Comparison of ENCODE assay signal across 21 mouse cellular contexts in the genomic region with DNA sequence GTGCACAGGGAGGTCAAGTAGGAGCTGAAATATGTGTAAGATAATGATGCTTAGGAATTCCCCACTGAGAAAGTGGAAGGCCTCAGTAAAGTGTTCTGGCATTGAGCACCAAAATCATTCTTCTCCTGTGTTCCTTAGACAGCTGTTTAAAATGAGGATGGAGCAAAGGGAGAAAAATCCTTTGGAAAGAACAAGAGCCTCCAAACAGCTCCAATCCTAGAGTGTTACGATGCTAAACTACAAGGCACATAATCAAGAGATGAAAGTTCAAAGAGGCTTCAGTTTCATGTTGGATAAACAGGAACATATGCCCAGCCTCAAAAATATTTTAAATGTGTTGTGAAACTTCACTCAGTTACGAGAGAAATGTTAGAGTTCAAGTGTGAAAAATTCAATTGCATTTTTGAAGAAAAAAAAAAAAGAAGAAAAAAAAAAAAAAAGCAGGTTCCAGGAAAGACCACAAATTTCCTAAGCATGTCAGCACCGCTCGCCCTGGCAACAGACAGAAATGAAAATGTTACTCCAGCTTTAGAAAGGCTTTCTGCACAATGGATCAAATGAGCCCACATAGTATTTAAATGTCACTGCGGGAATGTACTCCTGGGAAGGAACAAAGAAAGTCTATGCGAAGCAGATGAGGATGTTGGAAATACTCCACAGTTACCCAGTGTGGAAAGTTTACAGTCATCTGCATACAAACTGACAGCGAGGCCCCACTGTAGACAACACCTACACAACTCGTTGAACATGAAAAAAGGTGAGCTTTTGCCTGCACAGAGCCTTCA.
DNase-seq lines count a peak whose midpoint lies in the region; ATAC-seq and TF ChIP-seq lines count a peak whose summit lies in the region.
"Had no signal": no experiment of that assay in that cellular context is flagged by ENCODE, and none has a peak within 500 bp of the region (broad histone marks: within the 10 kb centered on the region; RNA-seq: fewer than 3 reads in every experiment).

No protein-coding gene starts in this region.

- ATAC-seq in embryonic facial prominence, embryonic 11.5 days (replicated peaks; ENCODE audit: insufficient number of reproducible peaks, low FRiP score, low TSS enrichment, low read depth), result no peak
- ATAC-seq: hindbrain, embryonic 16.5 days; midbrain, embryonic 15.5 days had no signal

- H3K9me3 ChIP-seq in embryonic facial prominence, embryonic 11.5 days (replicated peaks; ENCODE audit: control insufficient read depth, low read length), result no peaks in the 10 kb centered on the region
- H3K9me3 ChIP-seq in embryonic facial prominence, embryonic 10.5 days, result no peaks in the 10 kb centered on the region
- H3K9me3 ChIP-seq: heart, embryonic 13.5 days; liver, embryonic 13.5 days; lung, embryonic 15.5 days; midbrain, embryonic 15.5 days had no signal

- H3K27ac ChIP-seq in embryonic facial prominence, embryonic 11.5 days (replicated peaks; ENCODE audit: low read depth, low read length), result no peak overlapping the region
- no peak overlapping the region for H3K27ac ChIP-seq in embryonic facial prominence, embryonic 10.5 days (replicated peaks)
- peak overlapping the region; percentile 97 for H3K27ac ChIP-seq in embryonic fibroblast, embryonic 13.5 days (ENCODE audit: insufficient read depth, low read length)
- H3K27ac ChIP-seq: heart, embryonic 13.5 days; liver, embryonic 13.5 days; lung, embryonic 15.5 days; midbrain, embryonic 15.5 days had no signal

- H3K4me3 ChIP-seq in embryonic facial prominence, embryonic 11.5 days (ENCODE audit: low read depth, low read length), result no peak overlapping the region
- H3K4me3 ChIP-seq in embryonic facial prominence, embryonic 10.5 days, result no peak overlapping the region
- H3K4me3 ChIP-seq in embryonic fibroblast, embryonic 13.5 days (ENCODE audit: insufficient read depth, low read length), result no peak overlapping the region
- H3K4me3 ChIP-seq: heart, embryonic 13.5 days; liver, embryonic 13.5 days; lung, embryonic 15.5 days; midbrain, embryonic 15.5 days had no signal

- H3K4me1 ChIP-seq in embryonic facial prominence, embryonic 11.5 days (ENCODE audit: control insufficient read depth, insufficient read depth, low read length), result no peaks in the 10 kb centered on the region
- peaks cover 6% of the 10 kb centered on the region; the same call in 1 of the 2 replicates for H3K4me1 ChIP-seq in embryonic facial prominence, embryonic 10.5 days
- H3K4me1 ChIP-seq in embryonic fibroblast, embryonic 13.5 days (ENCODE audit: control insufficient read depth, insufficient read depth, low read length), result peaks cover 5% of the 10 kb centered on the region
- H3K4me1 ChIP-seq: heart, embryonic 13.5 days; liver, embryonic 13.5 days; lung, embryonic 15.5 days; midbrain, embryonic 15.5 days had no signal

- no peak for TF ChIP-seq CTCF in embryonic fibroblast, embryonic 13.5 days (IDR thresholded peaks at IDR 0.05; ENCODE audit: borderline replicate concordance, insufficient read depth, low read length)

- no peaks in the 10 kb centered on the region for H3K27me3 ChIP-seq in embryonic facial prominence, embryonic 11.5 days (ENCODE audit: control insufficient read depth, insufficient read depth, low read length)
- H3K27me3 ChIP-seq in embryonic facial prominence, embryonic 10.5 days (replicated peaks; ENCODE audit: low read depth, poor library complexity, severe bottlenecking), result no peaks in the 10 kb centered on the region
- H3K27me3 ChIP-seq: CH12.LX; heart, embryonic 13.5 days; liver, embryonic 13.5 days; lung, embryonic 15.5 days; midbrain, embryonic 15.5 days had no signal

- peak; percentile 35 for DNase-seq in embryonic facial prominence, embryonic 11.5 days (ENCODE audit: low spot score)
- DNase-seq in embryonic facial prominence, embryonic 10.5 days (ENCODE audit: low spot score), result no peak
- peak; percentile 11 to 29 for DNase-seq in left cerebral cortex, adult 18-20 months (ENCODE audit: low spot score in 2 of 2)
- DNase-seq in left cerebral cortex, adult 11 months (ENCODE audit: low spot score), result no peak
- DNase-seq in NIH3T3 (ENCODE audit: low read depth), result peak; percentile 57
- no peak for DNase-seq in urinary bladder, postnatal 10 days (ENCODE audit: low spot score)
- DNase-seq in urinary bladder, adult 2 months (ENCODE audit: low spot score), result no peak
- DNase-seq: adrenal gland, postnatal 10 days; cerebellum, adult 18-20 months; cerebellum, postnatal 36 days; heart, postnatal 36 days; kidney, adult 11 months; kidney, postnatal 14 days; liver, embryonic 13.5 days; thymus, postnatal 25 days had no signal

- no peak overlapping the region for H3K9ac ChIP-seq in embryonic facial prominence, embryonic 11.5 days (replicated peaks; ENCODE audit: low read length)
- H3K9ac ChIP-seq: heart, embryonic 13.5 days; liver, embryonic 13.5 days; lung, embryonic 15.5 days; midbrain, embryonic 15.5 days had no signal

- WGBS in embryonic facial prominence, embryonic 11.5 days, result 58% methylated on average over 8 of the region's 8 CpGs
- 69% methylated on average over 8 of the region's 8 CpGs for WGBS in embryonic facial prominence, embryonic 10.5 days

- no peaks in the 10 kb centered on the region for H3K36me3 ChIP-seq in embryonic facial prominence, embryonic 11.5 days (replicated peaks; ENCODE audit: control insufficient read depth, insufficient read depth, low read depth, low read length)
- no peaks in the 10 kb centered on the region for H3K36me3 ChIP-seq in embryonic facial prominence, embryonic 10.5 days (replicated peaks)
- H3K36me3 ChIP-seq: heart, embryonic 13.5 days; liver, embryonic 13.5 days; lung, embryonic 15.5 days; midbrain, embryonic 15.5 days had no signal

- H3K4me2 ChIP-seq in embryonic facial prominence, embryonic 11.5 days (ENCODE audit: low read depth, low read length), result no peak overlapping the region
- H3K4me2 ChIP-seq: heart, embryonic 13.5 days; liver, embryonic 13.5 days; lung, embryonic 15.5 days; midbrain, embryonic 15.5 days had no signal

- no peak for TF ChIP-seq POLR2A in embryonic fibroblast, embryonic 13.5 days (IDR thresholded peaks at IDR 0.05; ENCODE audit: low read depth, low read length)

Comparison
In these comparisons a context has a peak if more than half of its experiments do, and no peak if none do; other contexts are left out.
1. DNase-seq: peak in embryonic facial prominence, embryonic 11.5 days (single experiment), left cerebral cortex, adult 18-20 months (2 of 2) and NIH3T3 (single experiment); none in embryonic facial prominence, embryonic 10.5 days (single experiment), left cerebral cortex, adult 11 months (single experiment), urinary bladder, postnatal 10 days (single experiment) and urinary bladder, adult 2 months (single experiment).